Mouse (Mus musculus) CD8-positive naive resting alpha-beta T cell, adult 57 days (primary cell): ENCODE data around the gene Pah. TPM values are rescaled to one million over a fixed set of nuclear protein-coding genes. Genes with fewer than 3 reads are reported as not detected.

Experiments used
- total RNA-seq: library from RNA; stranded (reverse); gene quantifications from one replicate; pipeline ENCODE4 v1.2.4, GENCODE M21; 2023

Gene Pah
- not detected for total RNA-seq

GRCm38 (mm10) chr10:87521646-87522045, at the start of gene Pah:
Pah (plus strand) TSS chr10:87521795.

GRCm38 (mm10) chr10:87493576-87493975, 28.0 kb upstream of the Pah start, which contains the start of gene Ascl1:
Ascl1 (minus strand) TSS chr10:87493660.

Other genes starting within 250 kb of the Pah start
- not detected for gene Ascl1, start 28.1 kb upstream of the Pah start, total RNA-seq